Mouse (Mus musculus): ENCODE measurements around the gene Fads2.

DNA sequence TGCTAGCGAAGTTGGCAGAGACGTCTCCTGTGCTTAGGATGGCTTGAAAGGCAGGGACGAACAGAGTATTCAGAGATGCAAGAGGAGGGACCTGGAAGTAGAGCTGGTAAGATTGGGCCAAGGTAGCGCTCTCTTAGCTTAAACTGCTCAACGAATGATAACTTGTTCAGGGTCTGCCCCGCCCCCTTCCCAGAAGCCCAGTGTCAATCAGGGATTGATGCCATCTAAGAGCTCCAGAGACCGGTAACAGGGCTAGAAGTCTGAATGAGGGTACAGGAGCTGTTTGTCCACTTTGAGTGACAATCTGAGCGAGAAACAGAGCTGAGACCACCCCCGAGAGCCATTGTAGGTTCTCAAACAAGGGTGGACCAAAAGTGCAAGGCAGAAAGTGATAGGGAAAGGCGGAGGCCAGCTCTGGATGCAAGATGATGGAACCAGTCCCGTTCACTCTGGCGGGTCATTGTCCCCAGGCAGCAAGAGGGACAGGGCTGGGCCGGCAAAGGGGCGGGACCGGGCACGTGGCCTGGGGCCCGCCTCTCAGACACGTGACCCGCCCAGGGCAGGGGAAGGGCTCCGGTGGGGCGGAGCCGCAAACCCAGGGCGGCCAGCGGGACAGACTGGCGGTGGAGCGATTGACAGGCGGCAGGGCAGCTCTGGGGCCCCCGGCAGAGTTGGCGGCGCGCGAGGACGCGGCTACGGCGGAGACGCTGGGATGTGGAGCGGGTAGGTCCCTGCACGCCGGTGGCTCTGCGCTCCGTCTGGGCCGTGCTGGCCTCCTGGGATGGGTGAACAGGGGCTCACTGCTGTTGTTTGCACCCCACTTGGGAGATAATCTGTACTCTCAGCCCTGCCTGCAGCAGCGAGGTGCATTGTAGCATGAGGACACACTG, 83.7 kb downstream of the Fads2 start:
- TF ChIP-seq CTCF (conservative IDR thresholded peaks at IDR 0.05; ENCODE audit: low read length) (no peak), POU5F1 (IDR thresholded peaks at IDR 0.05; ENCODE audit: borderline replicate concordance, low read length) (no peak), NANOG (IDR thresholded peaks at IDR 0.05; ENCODE audit: borderline replicate concordance, low read length) (no peak)
